Mouse (Mus musculus): Measurements from ENCODE around the gene Zhx3.

- TF ChIP-seq CTCF (IDR thresholded peaks at IDR 0.05; ENCODE audit: control insufficient read depth, insufficient read depth, insufficient read length) (no peak), FOSL1 (IDR thresholded peaks at IDR 0.05; ENCODE audit: insufficient read depth, low read length, poor library complexity, severe bottlenecking) (no peak)
These were observed 3.4 kb downstream of the Zhx3 start for GRCm38 (mm10) chr2:160869446-160869845.

Data from C2C12 (cell line).